Mouse (Mus musculus): ENCODE data around the gene Taf10. TPM values are rescaled to one million over a fixed set of nuclear protein-coding genes. Genes with fewer than 3 reads are reported as not detected.

Gene Taf10
- total and polyA plus RNA-seq, 3 experiments = 233 to 350 TPM; not detected in 1

GRCm38 (mm10) chr7:105776026-105776425, 31.9 kb upstream of the Taf10 start:
- peaks cover 0 to 2% of the 10 kb centered on the region in 2 experiments; a peak in 1 of 4 replicates for H3K27me3 ChIP-seq (ENCODE audit: control insufficient read depth in 1 of 2, insufficient read depth in 2 of 2, low read length in 2 of 2)
- no peaks in the 10 kb centered on the region for H3K79me2 ChIP-seq (ENCODE audit: control insufficient read depth, insufficient read depth, low read length, poor library complexity)
- TF ChIP-seq CHD2 (IDR thresholded peaks at IDR 0.05; ENCODE audit: low read length) (no peak), ZMIZ1 (IDR thresholded peaks at IDR 0.05; ENCODE audit: low read depth, low read length) (no peak), MXI1 (IDR thresholded peaks at IDR 0.05; ENCODE audit: low read depth, low read length) (no peak), MEF2A (IDR thresholded peaks at IDR 0.05; ENCODE audit: extremely low read depth, insufficient replicate concordance, low read depth, low read length, poor library complexity, severe bottlenecking) (no peak), MYC (IDR thresholded peaks at IDR 0.05; ENCODE audit: low read depth, low read length) (no peak), NELFE (IDR thresholded peaks at IDR 0.05; ENCODE audit: low read depth, low read length) (no peak), ZKSCAN1 (IDR thresholded peaks at IDR 0.05; ENCODE audit: low read depth, low read length) (no peak)
- no peak for DNase-seq (ENCODE audit: low read depth, low spot score)
- H3K27ac ChIP-seq (ENCODE audit: control insufficient read depth, low read depth, low read length) = no peak overlapping the region
- H3K9me3 ChIP-seq (replicated peaks; ENCODE audit: insufficient read depth, low read length) = no peaks in the 10 kb centered on the region
- H3K4me1 ChIP-seq (ENCODE audit: control insufficient read depth in 1 of 2, insufficient read depth in 2 of 2, low read length in 2 of 2) = peaks cover 0 to 14% of the 10 kb centered on the region in 2 experiments; a peak in 2 of 4 replicates
- peaks cover 0 to 2% of the 10 kb centered on the region in 2 experiments; a peak in 1 of 4 replicates for H3K36me3 ChIP-seq (ENCODE audit: control insufficient read depth in 1 of 2, insufficient read depth in 2 of 2, low read length in 2 of 2)
- H3K4me3 ChIP-seq (ENCODE audit: control insufficient read depth in 1 of 2, insufficient read depth in 1 of 2, low read depth in 2 of 2, low read length in 2 of 2) = no peak overlapping the region
- no peak overlapping the region for H3K9ac ChIP-seq (ENCODE audit: control insufficient read depth, low read depth, low read length, poor library complexity, severe bottlenecking)

GRCm38 (mm10) chr7:105774661-105775060, 30.5 kb upstream of the Taf10 start:
- Histone ChIP-seq H3K27ac (ENCODE audit: control insufficient read depth, low read depth, low read length) (no peak overlapping the region), H3K4me1 (ENCODE audit: control insufficient read depth in 1 of 2, insufficient read depth in 2 of 2, low read length in 2 of 2) (peaks cover 0 to 14% of the 10 kb centered on the region in 2 experiments; a peak in 2 of 4 replicates), H3K27me3 (ENCODE audit: control insufficient read depth in 1 of 2, insufficient read depth in 2 of 2, low read length in 2 of 2) (peaks cover 2 to 8% of the 10 kb centered on the region in 2 experiments; a peak in 3 of 4 replicates), H3K36me3 (ENCODE audit: control insufficient read depth in 1 of 2, insufficient read depth in 2 of 2, low read length in 2 of 2) (peaks cover 0 to 2% of the 10 kb centered on the region in 2 experiments; a peak in 1 of 4 replicates), H3K9ac (ENCODE audit: control insufficient read depth, low read depth, low read length, poor library complexity, severe bottlenecking) (no peak overlapping the region), H3K9me3 (replicated peaks; ENCODE audit: insufficient read depth, low read length) (no peaks in the 10 kb centered on the region), H3K4me3 (ENCODE audit: control insufficient read depth in 1 of 2, insufficient read depth in 1 of 2, low read depth in 2 of 2, low read length in 2 of 2) (no peak overlapping the region), H3K79me2 (ENCODE audit: control insufficient read depth, insufficient read depth, low read length, poor library complexity) (no peaks in the 10 kb centered on the region)
- TF ChIP-seq ZC3H11A (IDR thresholded peaks at IDR 0.05; ENCODE audit: low read depth, low read length) (no peak), JUND (IDR thresholded peaks at IDR 0.05; ENCODE audit: low read depth, low read length) (no peak), CHD1 (IDR thresholded peaks at IDR 0.05; ENCODE audit: low read depth, low read length) (no peak), ZNF384 (IDR thresholded peaks at IDR 0.05; ENCODE audit: low read depth, low read length) (no peak), POLR2AphosphoS5 (IDR thresholded peaks at IDR 0.05; ENCODE audit: borderline replicate concordance, low read depth, low read length) (no peak), E2F4 (IDR thresholded peaks at IDR 0.05; ENCODE audit: borderline replicate concordance, low read depth, low read length) (no peak), ETS1 (IDR thresholded peaks at IDR 0.05; ENCODE audit: low read depth, low read length) (no peak), KAT2A (conservative IDR thresholded peaks at IDR 0.05; ENCODE audit: low read depth, low read length) (no peak), TCF12 (IDR thresholded peaks at IDR 0.05; ENCODE audit: low read depth, low read length) (no peak), GATA1 (IDR thresholded peaks at IDR 0.05; ENCODE audit: low read depth, low read length) (no peak), NELFE (IDR thresholded peaks at IDR 0.05; ENCODE audit: low read depth, low read length) (no peak), MEF2A (IDR thresholded peaks at IDR 0.05; ENCODE audit: extremely low read depth, insufficient replicate concordance, low read depth, low read length, poor library complexity, severe bottlenecking) (no peak), USF2 (IDR thresholded peaks at IDR 0.05; ENCODE audit: borderline replicate concordance in 1 of 2, insufficient read depth in 1 of 2, low read depth in 1 of 2, low read length in 2 of 2) (no peak), USF1 (IDR thresholded peaks at IDR 0.05; ENCODE audit: low read depth, low read length) (no peak), BHLHE40 (IDR thresholded peaks at IDR 0.05; ENCODE audit: borderline replicate concordance, low read depth, low read length) (no peak), MXI1 (IDR thresholded peaks at IDR 0.05; ENCODE audit: low read depth, low read length) (no peak), SMC3 (IDR thresholded peaks at IDR 0.05; ENCODE audit: low read depth, low read length) (no peak), MAX (IDR thresholded peaks at IDR 0.05; ENCODE audit: low read length) (no peak), UBTF (IDR thresholded peaks at IDR 0.05; ENCODE audit: borderline replicate concordance, insufficient read depth, low read depth, low read length) (no peak), EP300 (IDR thresholded peaks at IDR 0.05; ENCODE audit: low read depth in 1 of 2, low read length in 2 of 2) (no peak)
- no peak for DNase-seq (ENCODE audit: low read depth, low spot score)

Measured in MEL (cell line).